Mouse (Mus musculus) forebrain, embryonic 15.5 days (tissue): ENCODE results near the gene Plekhm1. TPM values are rescaled to one million over a fixed set of nuclear protein-coding genes. Genes with fewer than 3 reads are reported as not detected.

Source experiments
- ATAC-seq: fragments of 200-750 bp; cut with Nextera tagmentation; replicated peaks from 2 replicates; pipeline ENCODE4 v1.8.0; 2017; ENCODE audit warnings: mild to moderate bottlenecking, moderate TSS enrichment, moderate library complexity
- H3K27ac ChIP-seq: fragments of 300-500 bp; sonication (generic); replicated peaks from 2 replicates; pipeline ENCODE4 v1.5.1; 2015; ENCODE audit warnings: mild to moderate bottlenecking, inconsistent platforms
- H3K27me3 ChIP-seq: fragments of 300-500 bp; sonication (generic); 2 replicates; pipeline ENCODE4 v1.6.1; 2015; ENCODE audit warnings: inconsistent platforms
- H3K36me3 ChIP-seq: fragments of 300-500 bp; sonication (generic); 2 replicates; pipeline ENCODE4 v1.6.1; 2015; ENCODE audit warnings: mild to moderate bottlenecking, inconsistent platforms
- H3K4me1 ChIP-seq: fragments of 300-500 bp; sonication (generic); 2 replicates; pipeline ENCODE4 v1.6.1; 2015; ENCODE audit warnings: inconsistent platforms
- H3K4me2 ChIP-seq: fragments of 300-500 bp; sonication (generic); replicated peaks from 2 replicates; pipeline ENCODE4 v1.6.1; 2015; ENCODE audit warnings: mild to moderate bottlenecking, inconsistent platforms
- H3K4me3 ChIP-seq: fragments of 300-500 bp; sonication (generic); 2 replicates; pipeline ENCODE4 v1.5.1; 2015; ENCODE audit warnings: mild to moderate bottlenecking, inconsistent platforms
- H3K9ac ChIP-seq: fragments of 300-500 bp; sonication (generic); replicated peaks from 2 replicates; pipeline ENCODE4 v1.6.1; 2015; ENCODE audit warnings: mild to moderate bottlenecking, inconsistent platforms
- H3K9me3 ChIP-seq: fragments of 300-500 bp; sonication (generic); 2 replicates; pipeline ENCODE4 v1.6.1; 2016; ENCODE audit warnings: inconsistent platforms
- WGBS: fragments of 180-500 bp; shearing (Covaris S2); methylation state at CpG from one replicate; pipeline ENCODE4 v1.1.7; 2015; ENCODE audit warnings: mixed read lengths; 5-methylcytosine and 5-hydroxymethylcytosine counted together
- polyA plus RNA-seq: library from polyadenylated mRNA; unstranded; fragments of >200 nt; fragmentation: Nextera tagmentation; extraction: Ambion mirVana; gene quantifications from 2 replicates; pipeline ENCODE4 v1.2.1, GENCODE M21; 2015

The Plekhm1 gene
- polyA plus RNA-seq, 1 experiment from 2014 or later = 8.9 TPM

DNA sequence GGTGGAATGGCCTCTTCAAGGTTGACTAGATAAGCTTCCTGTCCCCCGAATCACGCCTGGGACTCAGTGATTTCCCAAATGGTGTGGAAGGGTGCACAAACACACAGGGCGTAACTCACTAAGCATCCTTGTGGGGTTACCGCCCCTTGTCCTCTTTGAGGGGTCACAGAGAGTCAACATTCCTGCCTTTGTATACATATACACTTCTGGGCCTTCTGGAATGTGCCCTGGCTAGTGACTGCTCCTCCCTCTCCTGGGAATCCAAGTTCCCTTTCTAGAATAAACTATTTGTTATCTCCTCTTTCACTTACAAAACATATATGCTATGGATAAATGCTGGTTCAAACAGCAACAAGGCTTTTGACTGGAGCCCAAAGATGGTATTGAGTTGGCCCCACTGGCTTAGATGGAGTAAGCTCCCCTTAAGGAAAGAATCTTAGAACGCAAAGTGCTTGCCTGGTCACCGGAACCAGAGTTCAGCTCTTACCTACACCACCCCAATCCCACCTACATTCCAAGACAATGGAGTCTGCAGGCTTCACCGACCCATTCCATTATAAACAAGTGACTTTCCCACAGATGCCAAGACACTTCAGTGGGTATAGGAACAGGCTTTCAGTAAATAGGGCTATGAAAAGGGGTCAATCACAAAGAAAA lies 24.5 kb downstream of the Plekhm1 start:
- Histone ChIP-seq H3K27ac (no peak overlapping the region), H3K27me3 (no peaks in the 10 kb centered on the region), H3K36me3 (peaks cover 26% of the 10 kb centered on the region; the same call in 1 of the 2 replicates), H3K9ac (no peak overlapping the region), H3K4me1 (no peaks in the 10 kb centered on the region), H3K9me3 (no peaks in the 10 kb centered on the region), H3K4me2 (no peak overlapping the region), H3K4me3 (no peak overlapping the region)
- no peak for ATAC-seq
- WGBS = 84% methylated on average over 7 of the region's 7 CpGs

DNA sequence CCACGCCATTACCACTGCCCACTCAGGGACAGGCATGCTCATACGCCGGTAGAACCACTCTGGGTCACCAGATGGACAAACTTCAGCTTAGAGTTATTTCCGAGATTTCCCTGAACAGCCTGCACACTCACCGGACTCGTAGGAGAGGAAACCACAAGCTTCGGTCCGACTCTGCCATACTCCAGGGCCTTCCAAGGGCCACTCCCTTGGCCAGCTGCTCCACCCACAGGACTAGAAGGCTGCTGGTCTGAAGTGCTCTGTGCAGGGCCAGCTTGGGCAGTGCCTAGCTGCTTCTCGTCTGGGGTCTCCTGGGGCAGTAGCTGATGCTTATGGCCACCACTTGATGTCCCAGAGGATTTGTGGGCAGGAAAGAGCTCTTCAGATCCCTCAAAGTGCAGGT lies 25.7 kb downstream of the Plekhm1 start:
- H3K4me2 ChIP-seq = no peak overlapping the region
- H3K27ac ChIP-seq = no peak overlapping the region
- H3K4me3 ChIP-seq = no peak overlapping the region
- ATAC-seq = no peak
- peaks cover 18% of the 10 kb centered on the region; the same call in 1 of the 2 replicates for H3K36me3 ChIP-seq
- WGBS = 97% methylated on average over 9 of the region's 9 CpGs
- no peaks in the 10 kb centered on the region for H3K9me3 ChIP-seq
- H3K27me3 ChIP-seq = no peaks in the 10 kb centered on the region
- no peaks in the 10 kb centered on the region for H3K4me1 ChIP-seq
- no peak overlapping the region for H3K9ac ChIP-seq

DNA sequence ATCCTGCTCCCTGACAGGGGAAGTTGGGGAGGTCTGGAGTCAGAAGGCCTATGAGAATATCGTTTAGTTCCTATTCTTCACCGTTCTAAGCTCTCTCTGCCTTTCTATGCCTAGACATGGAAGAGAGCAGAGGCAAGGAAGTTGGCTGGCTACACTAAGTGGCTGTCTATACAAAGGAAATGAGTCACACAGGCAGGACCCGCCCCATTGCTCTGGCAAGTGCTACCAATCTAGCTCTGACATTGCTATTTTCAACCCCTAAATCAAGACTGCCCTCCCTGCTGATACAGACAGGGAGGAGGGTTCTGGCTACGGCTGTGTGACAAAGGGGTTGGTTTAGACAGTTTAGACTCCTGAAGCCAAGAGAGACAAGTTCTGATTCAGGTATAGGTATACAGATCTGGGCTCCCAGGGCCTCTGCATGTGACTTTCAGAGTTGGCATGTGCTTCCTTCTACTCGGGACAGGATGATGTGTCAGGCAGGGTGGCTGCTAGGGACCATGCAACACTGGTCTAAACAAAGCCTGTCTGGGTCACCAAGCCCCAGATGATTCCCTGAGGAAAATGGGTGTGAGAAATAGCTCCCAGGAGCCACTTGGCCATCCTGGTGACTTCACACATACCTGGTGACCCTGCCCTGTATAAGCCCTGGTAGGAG lies 30.4 kb downstream of the Plekhm1 start:
- 78% methylated on average over 5 of the region's 5 CpGs for WGBS
- H3K36me3 ChIP-seq = peaks cover 27% of the 10 kb centered on the region
- H3K4me2 ChIP-seq = no peak overlapping the region
- H3K9me3 ChIP-seq = no peaks in the 10 kb centered on the region
- ATAC-seq = no peak
- H3K27me3 ChIP-seq = no peaks in the 10 kb centered on the region
- no peaks in the 10 kb centered on the region for H3K4me1 ChIP-seq
- no peak overlapping the region for H3K27ac ChIP-seq
- no peak overlapping the region for H3K4me3 ChIP-seq
- no peak overlapping the region for H3K9ac ChIP-seq

DNA sequence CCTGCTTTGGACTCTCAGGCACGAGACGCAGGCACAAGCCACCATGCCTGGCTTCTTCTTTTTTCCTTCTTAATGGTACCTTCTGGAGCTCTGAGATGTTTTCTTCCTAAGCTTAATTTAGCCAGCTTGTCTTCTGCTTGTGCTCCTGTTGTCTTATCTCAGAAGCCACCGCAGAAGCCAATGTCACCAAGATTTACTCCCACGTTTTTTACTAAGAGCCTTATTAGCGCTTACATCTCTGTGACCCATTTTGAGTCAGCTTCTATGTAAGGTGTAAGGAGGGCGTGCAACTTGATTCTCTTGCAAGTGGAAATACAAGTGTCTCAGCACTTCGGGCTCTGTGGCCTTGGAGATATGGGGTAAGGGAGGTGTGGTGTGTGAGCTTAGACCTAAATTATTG lies 31.0 kb downstream of the Plekhm1 start:
- ATAC-seq = no peak
- H3K36me3 ChIP-seq = peaks cover 27% of the 10 kb centered on the region
- 95% methylated on average over 7 of the region's 7 CpGs for WGBS
- no peak overlapping the region for H3K9ac ChIP-seq
- H3K9me3 ChIP-seq = no peaks in the 10 kb centered on the region
- H3K27ac ChIP-seq = no peak overlapping the region
- no peaks in the 10 kb centered on the region for H3K27me3 ChIP-seq
- no peak overlapping the region for H3K4me2 ChIP-seq
- H3K4me3 ChIP-seq = no peak overlapping the region
- H3K4me1 ChIP-seq = no peaks in the 10 kb centered on the region

GRCm38 (mm10) chr11:103380460-103380859 lies 32.0 kb downstream of the Plekhm1 start:
- Histone ChIP-seq H3K4me1 (no peaks in the 10 kb centered on the region), H3K9me3 (no peaks in the 10 kb centered on the region), H3K36me3 (peaks cover 31% of the 10 kb centered on the region), H3K4me2 (no peak overlapping the region), H3K27ac (no peak overlapping the region), H3K27me3 (no peaks in the 10 kb centered on the region), H3K4me3 (no peak overlapping the region), H3K9ac (no peak overlapping the region)
- ATAC-seq = no peak
- WGBS = 93% methylated on average over 5 of the region's 5 CpGs

DNA sequence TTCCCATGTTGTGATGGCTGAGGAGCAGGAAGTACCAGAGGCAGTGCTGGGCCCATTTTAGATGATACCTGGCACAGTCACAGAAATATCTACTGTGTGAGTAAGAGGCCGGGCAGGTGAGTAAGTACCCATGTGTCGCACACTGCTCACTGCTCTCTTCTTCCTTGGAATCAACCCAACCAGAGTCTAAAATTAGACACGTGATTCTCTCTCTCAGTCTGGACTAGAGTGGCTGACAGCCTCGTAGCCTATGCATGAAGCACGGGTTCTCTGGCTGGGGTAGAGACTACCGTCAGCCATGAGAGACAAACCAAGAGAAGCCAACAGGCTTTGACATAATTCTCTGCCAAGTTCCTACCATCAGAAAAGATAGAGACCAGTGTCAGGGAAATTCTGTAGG lies 34.1 kb downstream of the Plekhm1 start:
- Histone ChIP-seq H3K27ac (no peak overlapping the region), H3K4me2 (no peak overlapping the region), H3K9ac (no peak overlapping the region), H3K4me3 (no peak overlapping the region), H3K27me3 (no peaks in the 10 kb centered on the region), H3K36me3 (peaks cover 39% of the 10 kb centered on the region), H3K4me1 (no peaks in the 10 kb centered on the region), H3K9me3 (no peaks in the 10 kb centered on the region)
- 93% methylated on average over 6 of the region's 6 CpGs for WGBS
- ATAC-seq = no peak

DNA sequence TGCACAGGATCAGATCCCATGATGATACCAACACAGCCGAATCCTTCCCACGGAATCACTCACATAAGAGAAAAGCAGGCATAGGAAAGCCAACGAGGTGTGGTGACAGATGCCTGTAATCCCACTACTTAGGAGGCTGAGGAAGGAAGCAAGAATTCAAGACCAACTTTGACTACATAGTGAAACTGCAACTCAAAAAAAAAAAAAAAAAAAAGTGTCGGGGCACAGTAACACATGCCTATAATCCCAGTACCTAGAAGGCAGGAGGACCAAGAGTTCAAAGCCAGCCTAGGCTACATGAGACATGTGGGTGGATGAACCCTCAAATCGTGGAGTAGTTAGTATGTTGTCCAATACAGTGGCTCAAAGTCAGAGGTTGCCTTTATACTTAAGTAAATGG lies 36.7 kb downstream of the Plekhm1 start:
- Histone ChIP-seq H3K4me1 (no peaks in the 10 kb centered on the region), H3K4me2 (no peak overlapping the region), H3K27me3 (no peaks in the 10 kb centered on the region), H3K9me3 (no peaks in the 10 kb centered on the region), H3K9ac (no peak overlapping the region), H3K27ac (no peak overlapping the region), H3K36me3 (peaks cover 50% of the 10 kb centered on the region), H3K4me3 (no peak overlapping the region)
- WGBS = 88% methylated on average over 5 of the region's 5 CpGs
- no peak for ATAC-seq

DNA sequence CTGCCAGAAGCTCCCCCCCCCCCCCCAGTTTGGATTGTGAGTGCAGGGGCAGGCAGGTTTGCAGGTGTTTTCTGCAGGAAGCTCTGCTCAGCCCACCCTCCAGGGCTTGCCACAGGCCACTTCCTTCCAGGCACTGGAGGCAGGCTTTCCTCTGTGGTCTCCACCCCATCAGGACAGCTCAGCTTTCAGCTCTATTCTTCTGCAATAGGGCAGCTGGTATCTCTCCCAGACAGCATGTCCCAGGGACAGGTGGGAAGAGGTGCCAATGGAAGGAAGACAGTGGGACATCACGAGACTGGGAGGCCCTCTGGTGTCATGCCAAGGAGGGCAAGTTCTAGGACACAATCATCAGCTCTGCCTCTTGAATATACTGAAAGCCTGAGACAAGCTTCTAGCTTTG lies 37.2 kb downstream of the Plekhm1 start:
- Histone ChIP-seq H3K36me3 (peaks cover 54% of the 10 kb centered on the region), H3K4me1 (no peaks in the 10 kb centered on the region)

GRCm38 (mm10) chr11:103373922-103374321 lies 38.6 kb downstream of the Plekhm1 start:
- H3K9ac ChIP-seq = no peak overlapping the region
- H3K27me3 ChIP-seq = no peaks in the 10 kb centered on the region
- no peak overlapping the region for H3K4me3 ChIP-seq
- H3K36me3 ChIP-seq = peaks cover 43% of the 10 kb centered on the region
- no peak overlapping the region for H3K27ac ChIP-seq
- WGBS = 94% methylated on average over 9 of the region's 9 CpGs
- H3K4me1 ChIP-seq = no peaks in the 10 kb centered on the region
- no peaks in the 10 kb centered on the region for H3K9me3 ChIP-seq
- H3K4me2 ChIP-seq = no peak overlapping the region
- ATAC-seq = no peak

More for the DNA sequence above, 37.2 kb downstream of the Plekhm1 start:
- Histone ChIP-seq H3K27me3 (no peaks in the 10 kb centered on the region), H3K9ac (no peak overlapping the region), H3K4me2 (no peak overlapping the region), H3K4me3 (no peak overlapping the region), H3K9me3 (no peaks in the 10 kb centered on the region), H3K27ac (no peak overlapping the region)
- WGBS = 88% methylated on average over 1 of the region's 1 CpGs
- no peak for ATAC-seq

- Histone ChIP-seq H3K4me1 (no peaks in the 10 kb centered on the region), H3K27me3 (no peaks in the 10 kb centered on the region), H3K9me3 (no peaks in the 10 kb centered on the region), H3K27ac (no peak overlapping the region), H3K9ac (no peak overlapping the region), H3K4me2 (no peak overlapping the region), H3K36me3 (peaks cover 39% of the 10 kb centered on the region), H3K4me3 (no peak overlapping the region)
- no peak for ATAC-seq
- 89% methylated on average over 4 of the region's 4 CpGs for WGBS
Observed at GRCm38 (mm10) chr11:103372561-103372960, 39.9 kb downstream of the Plekhm1 start.

DNA sequence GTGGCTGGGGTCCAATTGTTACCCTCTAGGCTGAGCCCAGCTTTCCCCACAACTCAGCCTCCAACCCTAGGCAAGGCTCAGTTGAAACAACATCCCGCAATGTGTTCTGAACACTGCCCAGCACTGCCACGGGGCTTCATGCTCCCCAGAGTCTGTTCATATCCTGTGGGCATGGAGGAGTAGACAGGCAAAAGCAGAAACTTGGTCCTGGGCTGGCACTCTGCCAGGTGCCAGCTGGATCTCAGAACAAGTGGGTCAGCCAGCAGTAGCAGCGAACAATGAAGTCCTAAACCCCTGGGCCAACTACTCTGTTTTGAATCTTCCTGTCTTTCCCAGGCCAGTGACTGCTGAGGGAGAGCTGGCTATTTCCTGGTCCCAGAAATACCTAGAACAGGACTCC lies 40.4 kb downstream of the Plekhm1 start:
- Histone ChIP-seq H3K36me3 (peaks cover 44% of the 10 kb centered on the region), H3K4me1 (no peaks in the 10 kb centered on the region), H3K4me3 (no peak overlapping the region), H3K9me3 (no peaks in the 10 kb centered on the region), H3K27ac (no peak overlapping the region), H3K9ac (no peak overlapping the region), H3K4me2 (no peak overlapping the region), H3K27me3 (no peaks in the 10 kb centered on the region)
- 60% methylated on average over 3 of the region's 3 CpGs for WGBS
- ATAC-seq = no peak

GRCm38 (mm10) chr11:103371222-103371539 lies 41.3 kb downstream of the Plekhm1 start:
- no peak overlapping the region for H3K4me3 ChIP-seq
- peaks cover 35% of the 10 kb centered on the region for H3K36me3 ChIP-seq
- no peaks in the 10 kb centered on the region for H3K27me3 ChIP-seq
- no peak overlapping the region for H3K27ac ChIP-seq
- 84% methylated on average over 3 of the region's 3 CpGs for WGBS
- H3K4me2 ChIP-seq = no peak overlapping the region
- ATAC-seq = no peak
- H3K9me3 ChIP-seq = no peaks in the 10 kb centered on the region
- no peak overlapping the region for H3K9ac ChIP-seq
- no peaks in the 10 kb centered on the region for H3K4me1 ChIP-seq
